Mouse (Mus musculus): ENCODE results near the gene Nfkbil1.
A peak's percentile ranks its signal among the peaks of the same experiment; 100 is the strongest.

Gene Nfkbil1

DNA sequence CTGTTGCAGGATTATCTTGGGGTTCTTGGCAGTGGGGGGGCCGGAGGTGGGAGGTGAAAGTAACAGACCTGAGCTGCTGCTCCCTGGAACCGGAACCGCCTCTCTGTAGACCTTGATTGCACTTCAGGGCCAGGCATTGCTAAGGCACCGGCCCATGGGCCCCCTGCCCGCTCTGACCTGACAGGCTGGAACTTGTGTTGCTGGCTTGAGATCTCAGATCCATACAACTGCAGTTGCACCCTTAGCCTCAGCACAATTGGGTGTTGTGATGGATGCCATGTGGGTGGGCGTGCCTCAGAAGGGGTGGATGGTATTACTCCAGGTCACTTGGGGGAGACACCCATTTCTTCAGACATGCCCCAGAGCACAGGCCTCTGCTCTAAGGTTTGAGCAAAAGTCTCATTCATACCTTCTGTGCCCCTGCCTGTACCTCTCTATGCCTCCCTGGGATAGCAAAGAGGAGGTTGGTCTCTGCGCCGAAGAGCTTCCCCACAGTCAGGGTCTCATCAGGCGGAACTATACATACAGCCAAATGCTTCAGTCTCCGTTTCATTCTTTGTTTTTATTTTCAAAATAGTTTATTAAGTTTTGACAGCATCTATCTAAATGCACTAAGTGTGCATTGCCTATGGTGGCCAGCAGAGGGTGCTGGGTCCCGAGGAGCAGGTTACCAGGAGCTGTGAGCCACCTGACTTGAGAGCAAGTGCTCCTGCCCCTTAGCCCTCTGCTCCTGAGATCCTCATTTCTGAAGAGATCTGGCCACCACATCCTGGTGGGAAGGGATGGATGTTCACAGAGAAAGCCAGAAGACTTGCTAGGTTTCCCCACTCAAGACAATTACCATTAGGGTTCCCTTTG is 18.9 kb upstream of the Nfkbil1 start:
- DNase-seq (ENCODE audit: low spot score), result no peak

DNA sequence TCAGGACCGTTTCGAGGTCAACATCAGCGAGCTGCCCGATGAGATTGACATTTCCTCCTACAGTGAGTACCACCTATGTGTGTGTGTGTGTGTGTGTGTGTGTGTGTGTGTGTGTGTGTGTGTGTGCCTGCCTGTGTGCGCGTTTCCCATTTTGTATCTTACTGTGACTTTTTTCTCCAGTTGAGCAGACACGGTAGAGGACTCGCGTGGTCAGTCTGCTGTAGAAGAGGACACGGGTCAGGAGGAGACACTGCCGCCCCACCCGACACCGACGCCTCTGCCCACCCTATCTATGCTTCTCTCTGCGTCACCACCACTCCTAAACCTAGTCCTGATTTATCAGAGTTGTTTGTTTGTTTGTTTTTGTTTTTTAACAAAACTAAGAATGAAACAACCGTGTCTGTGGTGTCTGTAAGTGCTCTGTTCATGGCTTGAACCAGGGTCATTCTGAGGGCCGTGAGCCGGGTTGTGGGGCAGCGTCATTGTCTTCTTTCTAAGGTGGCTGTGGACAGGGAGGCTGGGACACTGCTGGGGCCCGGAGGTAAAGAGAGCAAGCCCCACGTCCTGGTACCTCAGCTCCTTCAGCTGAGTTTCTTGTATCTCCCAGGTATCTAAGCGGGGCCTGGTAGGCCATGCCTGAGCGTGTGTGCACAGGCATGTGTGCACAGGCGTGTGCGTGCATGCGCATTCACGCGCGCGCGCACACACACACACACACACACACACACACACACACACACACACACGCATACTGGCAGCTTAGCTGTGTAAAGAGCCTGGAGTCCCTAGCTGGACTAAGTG is 17.9 kb upstream of the Nfkbil1 start:
- DNase-seq (ENCODE audit: low spot score), result no peak

DNA sequence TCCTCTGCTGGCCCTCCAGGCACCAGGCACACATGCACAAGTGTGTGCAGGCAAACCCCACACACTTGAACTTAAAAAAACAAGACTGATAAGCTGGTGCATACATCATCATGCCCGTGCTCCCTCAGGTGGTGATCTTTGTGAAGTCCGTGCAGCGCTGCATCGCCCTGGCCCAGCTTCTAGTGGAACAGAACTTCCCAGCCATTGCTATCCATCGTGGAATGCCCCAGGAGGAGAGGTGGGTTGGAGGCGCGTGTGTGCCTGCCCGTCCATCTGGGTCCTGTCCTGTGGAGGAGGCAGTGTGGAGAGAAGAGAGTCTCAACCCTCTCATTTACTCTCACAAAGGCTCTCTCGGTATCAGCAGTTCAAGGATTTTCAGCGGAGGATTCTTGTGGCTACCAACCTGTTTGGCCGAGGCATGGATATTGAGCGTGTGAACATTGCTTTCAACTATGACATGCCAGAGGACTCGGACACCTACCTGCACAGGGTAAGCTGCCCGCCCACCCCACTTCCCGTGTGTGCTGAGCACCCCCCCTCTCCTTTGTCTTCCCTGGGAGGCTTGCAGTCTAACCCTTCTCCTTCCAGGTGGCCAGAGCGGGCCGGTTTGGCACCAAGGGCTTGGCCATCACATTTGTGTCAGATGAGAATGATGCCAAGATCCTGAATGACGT is 17.2 kb upstream of the Nfkbil1 start:
- no peak for DNase-seq (ENCODE audit: low spot score)

DNA sequence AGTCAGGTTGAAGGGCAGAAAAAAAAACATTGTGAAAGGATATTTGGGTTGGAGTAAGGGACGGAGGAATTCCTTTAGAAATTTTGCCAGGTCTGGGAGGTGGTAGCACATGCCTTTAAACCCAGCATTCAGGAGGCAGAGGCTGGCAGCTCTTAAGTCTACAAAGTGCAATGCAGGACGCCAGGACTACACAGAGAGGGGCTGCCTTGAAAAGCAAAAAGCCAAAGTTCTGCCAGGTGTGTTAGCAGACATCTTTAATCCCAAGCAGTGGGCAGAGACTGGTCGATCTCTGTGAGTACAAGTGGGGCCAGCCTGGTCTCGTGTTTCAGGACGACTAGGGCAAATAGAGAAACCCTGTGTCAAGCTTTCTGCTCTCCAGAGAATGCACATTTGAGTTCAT is 16.4 kb upstream of the Nfkbil1 start:
- DNase-seq (ENCODE audit: low spot score), result no peak

DNA sequence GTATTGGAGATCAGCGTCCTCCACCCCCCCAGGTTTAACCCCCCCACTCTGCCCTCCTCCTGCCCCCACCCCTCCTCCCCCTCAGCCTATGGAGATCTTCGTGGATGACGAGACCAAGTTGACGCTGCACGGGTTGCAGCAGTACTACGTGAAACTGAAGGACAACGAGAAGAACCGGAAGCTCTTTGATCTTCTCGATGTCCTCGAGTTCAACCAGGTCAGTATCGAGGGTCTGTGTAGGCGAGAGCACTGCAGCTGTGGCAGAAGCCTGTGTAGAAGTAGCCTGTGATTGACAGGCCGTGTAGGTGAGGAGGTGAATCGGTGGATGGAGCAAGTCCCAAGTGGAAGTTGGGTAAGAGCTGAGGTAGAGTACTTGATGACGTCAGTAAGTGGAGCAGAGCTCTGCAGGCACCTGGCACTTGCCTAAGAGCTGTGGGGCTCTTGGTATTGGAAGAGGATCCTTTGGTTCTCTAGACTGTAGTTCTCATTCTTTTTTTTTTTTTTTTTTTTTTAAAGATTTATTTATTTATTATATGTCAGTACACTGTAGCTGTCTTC is 15.6 kb upstream of the Nfkbil1 start:
- no peak for DNase-seq (ENCODE audit: low spot score)

DNA sequence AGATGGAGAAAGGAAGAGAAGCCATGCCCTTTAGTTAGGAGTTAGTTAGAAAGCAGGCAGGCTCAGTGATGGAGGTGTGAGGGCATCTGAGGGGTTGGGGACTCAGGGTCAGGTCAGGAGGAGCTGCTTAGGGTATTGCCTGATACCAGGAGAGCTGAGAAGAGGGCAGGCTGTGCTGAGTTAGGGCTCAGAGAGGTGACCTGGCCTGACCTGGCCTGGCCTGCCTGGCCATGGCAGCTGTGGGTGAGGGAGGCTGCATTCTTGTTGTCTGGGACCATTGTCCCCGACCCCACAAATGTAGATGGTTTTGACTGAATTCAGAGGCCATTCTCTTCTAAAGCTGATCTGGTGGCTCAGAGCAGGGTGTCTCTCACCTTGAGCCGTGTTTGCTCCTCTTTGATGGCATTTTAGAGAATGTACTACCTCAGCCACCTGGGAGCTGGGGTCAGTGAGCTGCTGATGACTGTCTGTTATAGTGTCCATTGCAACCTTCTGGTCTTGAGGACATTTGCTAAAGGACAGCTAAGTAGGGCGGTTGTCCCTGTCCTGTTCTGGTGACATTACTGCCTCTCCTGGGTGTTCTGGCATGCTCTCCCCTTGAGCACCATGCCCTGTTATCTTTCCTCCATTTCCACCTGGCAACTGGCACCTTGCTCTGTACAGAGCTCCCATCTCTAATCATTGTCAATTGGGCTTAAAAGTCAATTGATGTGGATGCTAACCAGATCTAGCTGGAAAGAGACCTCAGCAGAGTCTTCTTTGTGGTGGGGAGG is 14.9 kb upstream of the Nfkbil1 start:
- DNase-seq (ENCODE audit: low spot score), result no peak

DNA sequence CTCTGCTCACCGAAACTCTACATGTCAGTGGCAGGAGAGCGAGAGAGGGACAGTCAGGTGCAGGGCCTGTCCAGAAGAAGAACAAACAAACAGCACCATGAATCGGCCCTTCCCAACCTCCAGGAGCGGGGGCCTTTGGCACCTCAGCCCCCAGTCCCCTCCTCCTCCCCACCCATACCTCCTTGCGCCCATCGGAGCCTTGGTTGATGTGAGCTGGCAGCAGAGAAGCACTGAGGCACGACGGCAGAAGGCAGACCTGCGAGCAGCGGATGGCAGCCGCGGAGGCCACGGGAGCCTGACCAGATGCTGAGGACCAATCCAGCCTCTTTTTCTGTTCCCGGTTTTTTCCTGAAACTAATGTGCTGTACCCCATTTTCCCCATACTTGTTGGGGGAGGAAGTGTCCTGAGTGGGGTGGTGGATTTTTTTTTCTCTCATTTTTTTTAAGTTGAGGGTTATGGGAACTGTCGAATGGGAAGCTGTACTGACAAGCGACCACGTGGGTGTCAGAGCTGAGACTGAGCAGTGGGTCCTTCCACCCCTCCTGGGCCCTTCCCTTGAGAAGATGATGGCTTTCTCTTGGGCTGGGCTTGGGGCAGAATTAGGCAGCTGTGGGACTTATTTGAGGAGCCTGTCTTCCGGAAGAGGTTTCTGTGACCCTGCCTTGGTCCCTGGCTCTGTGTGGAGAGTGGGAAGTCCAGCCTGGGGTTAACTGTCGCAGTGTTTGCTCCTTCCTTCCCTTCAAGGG is 14.0 kb upstream of the Nfkbil1 start:
- no peak for DNase-seq (ENCODE audit: low spot score)

DNA sequence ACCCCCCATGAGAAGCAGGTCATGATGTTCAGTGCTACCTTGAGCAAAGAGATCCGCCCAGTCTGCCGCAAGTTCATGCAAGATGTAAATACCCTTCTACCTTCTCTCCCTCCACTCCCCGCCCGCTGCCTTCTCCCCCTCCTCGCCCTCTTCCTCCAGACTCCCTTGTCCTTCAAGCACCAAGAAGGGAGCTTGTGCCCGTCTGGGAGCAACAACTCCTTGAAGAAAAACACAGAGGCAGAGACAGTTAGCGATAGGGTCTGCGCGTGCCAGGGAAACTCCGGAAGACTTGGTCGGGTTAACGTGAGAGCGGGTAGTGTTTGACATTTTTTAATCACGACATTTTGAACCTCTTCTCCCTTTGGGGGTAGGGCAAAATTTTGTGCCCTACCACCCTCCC is 13.4 kb upstream of the Nfkbil1 start:
- DNase-seq (ENCODE audit: low spot score), result no peak

DNA sequence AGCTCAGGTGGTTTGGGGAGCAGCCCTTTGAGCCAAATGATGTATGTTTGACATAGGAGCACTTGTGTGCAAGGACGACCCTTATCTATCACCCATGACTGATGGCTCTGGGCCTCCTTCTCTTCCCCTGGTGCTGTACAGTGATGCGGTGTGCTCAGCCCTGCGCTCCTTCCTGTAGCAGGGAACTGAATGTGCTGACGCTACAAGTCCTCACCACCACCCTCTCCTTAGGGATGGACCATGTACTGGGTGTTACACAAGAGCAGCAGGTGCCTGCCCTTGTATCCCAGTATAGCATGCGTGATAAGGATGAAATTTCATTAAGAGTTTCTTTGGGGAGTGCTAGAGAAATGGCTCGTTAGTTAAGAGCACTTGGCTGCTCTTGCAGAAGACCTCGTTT is 11.6 kb upstream of the Nfkbil1 start:
- DNase-seq (ENCODE audit: low spot score), result no peak

DNA sequence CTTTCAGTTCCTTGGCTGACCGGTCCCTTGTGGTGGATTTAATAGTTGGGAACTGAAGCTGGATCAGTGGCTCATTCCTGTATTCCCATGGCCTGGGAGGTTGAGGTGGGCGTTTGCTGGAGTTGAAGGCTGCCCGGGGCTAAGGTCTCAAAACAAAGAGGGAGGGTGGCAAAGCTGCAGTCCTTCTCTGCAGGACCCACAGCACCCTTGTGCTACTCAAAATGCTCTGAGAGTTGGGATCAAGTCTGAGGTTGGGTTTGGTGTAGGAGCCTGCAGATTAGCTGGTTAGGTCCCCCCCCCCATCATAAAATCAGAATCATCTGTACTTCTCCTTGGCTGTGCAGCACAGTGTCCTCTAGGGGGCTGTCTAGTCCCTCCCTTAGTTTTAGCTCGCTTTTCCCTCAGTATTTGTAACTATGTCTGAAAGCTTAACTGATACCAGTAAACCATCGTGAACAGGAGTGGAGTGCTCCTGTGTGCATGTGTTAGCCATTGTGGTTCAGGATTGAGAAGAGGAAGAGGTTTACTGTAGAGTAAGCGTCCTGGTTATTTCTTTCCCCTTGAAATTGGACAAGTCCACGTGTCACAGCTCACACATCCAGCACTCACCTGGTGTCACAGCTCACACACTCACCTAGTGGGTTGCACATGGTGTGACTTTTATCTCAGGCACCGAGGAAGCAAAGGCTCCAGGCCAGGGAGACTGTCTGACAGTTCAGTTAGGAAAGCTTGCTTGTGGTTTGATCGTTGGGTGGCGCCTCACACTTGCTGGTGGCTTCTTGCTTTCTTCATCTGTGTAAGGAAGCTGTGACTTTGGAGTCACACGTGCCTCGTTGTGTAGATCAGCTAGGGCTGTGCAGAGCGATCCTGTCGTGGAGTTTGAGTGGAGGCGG is 10.4 kb upstream of the Nfkbil1 start:
- no peak for DNase-seq (ENCODE audit: low spot score)

DNA sequence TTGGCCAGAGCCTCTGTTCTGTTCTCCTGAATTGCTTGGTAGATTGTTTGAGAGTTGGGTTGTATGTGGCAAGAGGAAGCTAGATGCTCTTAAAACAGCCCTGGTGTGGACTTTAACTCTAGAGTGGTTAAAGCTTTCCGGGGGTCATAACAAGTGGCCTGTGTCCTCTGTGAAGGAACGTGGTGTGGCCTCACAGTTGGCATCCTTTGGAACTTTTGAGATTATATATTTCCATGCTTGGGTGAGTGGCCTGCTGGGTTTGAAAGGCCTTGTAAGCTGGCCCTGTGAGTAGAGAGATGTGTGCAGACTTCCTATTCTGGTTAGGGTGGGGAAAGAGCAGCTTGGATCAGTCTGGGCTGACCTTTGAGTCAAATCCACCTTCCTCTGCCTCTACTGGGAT is 9.4 kb upstream of the Nfkbil1 start:
- DNase-seq (ENCODE audit: low spot score), result no peak

DNA sequence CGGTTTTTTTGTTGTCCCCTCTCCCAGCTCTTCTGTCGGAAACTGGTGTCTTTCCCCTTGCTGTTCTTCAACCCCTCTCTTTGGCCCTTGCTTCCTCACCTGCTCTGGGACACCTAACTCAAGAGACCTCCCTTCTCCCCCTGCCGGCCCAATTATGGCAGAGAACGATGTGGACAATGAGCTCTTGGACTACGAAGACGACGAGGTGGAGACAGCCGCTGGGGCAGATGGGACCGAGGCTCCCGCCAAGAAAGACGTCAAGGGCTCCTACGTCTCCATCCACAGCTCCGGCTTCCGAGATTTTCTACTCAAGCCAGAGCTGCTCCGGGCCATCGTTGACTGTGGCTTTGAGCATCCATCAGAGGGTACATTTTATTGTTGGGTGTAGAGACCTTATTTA is 7.5 kb upstream of the Nfkbil1 start:
- DNase-seq (ENCODE audit: low spot score), result no peak

DNA sequence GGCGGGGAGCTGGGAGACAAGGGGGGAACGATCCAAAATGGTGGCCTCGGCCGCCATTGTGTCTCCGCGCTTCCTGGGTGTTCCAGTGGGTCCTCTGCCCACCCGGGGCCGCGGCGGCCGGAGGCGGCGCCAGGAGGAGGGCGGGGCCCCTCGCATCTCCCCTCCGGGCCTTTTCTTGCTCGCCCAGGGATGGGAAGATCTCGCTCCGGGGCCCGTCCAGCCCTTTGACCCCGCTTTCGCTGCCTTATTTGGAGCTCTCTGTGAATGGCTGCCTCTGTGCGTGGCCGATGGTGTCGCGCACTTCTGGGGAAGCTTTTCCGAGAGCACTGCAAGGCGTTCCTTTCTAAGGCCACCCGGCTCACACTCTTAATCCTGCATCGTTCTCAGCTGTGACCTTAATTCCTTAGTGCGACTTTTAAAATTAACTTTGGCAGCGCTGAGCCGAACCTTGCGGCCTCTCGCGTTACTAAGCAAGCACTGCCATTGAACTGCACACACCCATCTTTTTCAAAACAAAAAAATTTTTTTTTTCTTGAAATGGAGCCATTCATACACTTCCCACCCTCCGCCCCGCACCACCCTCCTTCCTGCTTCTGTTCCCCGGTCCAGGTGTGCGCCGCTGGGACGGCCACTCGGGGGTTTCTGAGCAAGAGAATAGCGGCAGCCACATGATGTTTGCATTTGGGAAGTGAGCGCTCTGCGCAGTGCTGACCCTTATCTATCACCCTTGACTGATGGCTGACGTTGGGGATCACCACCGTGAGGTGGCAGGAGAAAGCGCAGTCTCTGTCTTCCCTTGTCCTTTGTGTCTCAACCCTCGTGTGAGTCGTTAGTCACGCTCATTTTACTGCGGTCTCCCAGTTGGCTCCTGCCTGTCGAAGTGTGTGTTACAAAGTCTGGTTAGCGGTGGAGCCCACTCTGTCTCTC is 6.7 kb upstream of the Nfkbil1 start:
- DNase-seq (ENCODE audit: low spot score), result no peak

DNA sequence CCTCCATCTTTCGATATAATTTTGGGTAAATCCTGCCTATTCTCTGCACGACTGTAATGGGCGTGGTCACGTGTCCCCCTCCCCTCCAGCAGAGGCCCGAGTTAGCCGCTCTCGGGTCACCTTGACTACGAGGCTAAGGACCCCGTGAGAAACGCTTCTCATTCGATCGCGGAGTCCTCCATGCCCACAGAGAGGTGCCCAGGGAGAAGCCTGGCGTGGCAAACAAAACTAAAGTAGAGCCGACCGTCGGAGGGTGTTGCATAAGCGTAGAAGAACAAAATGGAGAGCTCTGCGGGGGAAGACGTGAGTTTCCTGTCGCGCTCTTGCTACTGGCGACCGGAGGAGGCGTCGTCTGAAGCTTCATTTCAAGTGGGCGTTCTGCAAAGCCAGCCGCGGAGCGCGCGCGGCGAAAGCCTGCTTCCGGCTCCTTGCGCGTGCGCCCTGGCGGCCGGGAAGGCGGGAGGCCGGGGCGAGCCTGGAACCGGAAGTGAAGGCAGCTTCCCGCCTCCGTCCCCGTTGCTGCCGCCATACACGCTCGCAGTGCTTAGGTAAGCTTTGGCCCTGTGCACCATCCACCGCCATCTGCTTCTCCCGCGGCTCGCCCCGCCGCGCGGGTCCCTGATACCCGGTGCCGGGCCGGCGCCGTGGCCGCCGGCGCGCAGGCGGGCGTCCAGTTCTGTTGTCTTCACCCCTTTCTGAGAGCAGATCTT is 5.9 kb upstream of the Nfkbil1 start, which contains the start of gene Ddx39b:
TSS of gene Ddx39b (plus strand) at position 442 of the 710 bp plus-strand sequence.
- peak; percentile 93 for DNase-seq (ENCODE audit: low spot score)

DNA sequence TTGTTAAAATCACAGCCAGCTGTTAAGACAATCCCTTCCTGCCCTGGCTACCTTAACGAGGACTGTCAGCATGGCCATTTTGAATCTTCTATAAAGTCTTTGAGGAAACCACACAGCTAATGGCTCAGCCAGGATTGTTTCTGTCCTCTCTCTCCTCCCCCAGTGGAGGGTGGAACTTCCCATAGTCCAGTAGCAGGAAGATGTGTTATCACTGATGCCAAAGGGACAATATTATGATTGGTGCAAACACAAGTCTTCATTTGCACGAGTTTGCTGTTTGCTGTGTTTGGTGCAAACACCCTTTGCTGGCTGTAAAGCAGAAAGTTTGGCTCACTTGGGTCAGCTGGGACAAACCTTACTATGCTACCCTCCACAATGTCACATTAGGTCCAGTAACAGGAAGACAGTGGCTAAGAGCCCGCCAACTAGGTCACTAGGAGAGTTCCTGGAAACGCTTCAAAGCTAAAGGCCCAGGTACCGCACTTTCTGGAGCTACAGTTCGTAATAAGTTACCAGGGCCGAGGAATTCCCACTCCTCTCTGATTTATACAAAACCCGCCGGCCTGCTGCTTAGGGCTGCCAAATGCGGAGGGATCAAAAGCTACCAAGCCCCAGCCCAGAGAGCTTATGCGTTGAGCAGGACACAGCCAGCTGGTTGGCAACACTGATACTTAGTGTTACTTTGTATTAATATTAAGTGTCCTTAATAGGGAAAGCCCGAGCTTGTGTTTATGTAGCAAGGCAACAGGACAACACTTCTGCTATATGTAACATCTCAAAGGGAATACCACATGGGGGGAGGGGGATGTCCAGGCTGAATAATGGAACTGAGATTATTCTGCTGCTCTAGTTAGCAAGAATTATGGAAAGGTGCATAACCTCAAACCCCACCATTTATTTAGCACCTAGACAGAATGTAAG is 5.1 kb upstream of the Nfkbil1 start:
- DNase-seq (ENCODE audit: low spot score), result no peak

DNA sequence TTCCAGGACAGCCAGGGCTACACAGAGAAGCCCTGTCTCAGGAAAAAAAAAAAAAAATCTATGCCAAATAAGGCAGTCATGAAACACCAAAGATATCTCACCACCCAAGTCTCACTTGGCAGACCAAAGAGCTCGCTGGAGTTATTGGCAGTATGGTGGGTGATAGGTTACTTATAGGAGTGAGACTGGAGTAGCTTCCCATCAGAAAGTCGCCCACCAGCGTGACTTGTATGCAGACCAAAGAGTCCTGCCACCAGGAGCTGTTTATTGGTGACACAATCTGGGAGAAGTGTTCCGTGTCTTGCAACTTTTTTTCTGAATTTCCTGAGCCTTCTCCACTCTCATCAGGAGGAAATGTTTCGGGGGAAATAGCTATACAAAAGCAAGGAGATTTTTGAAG is 4.1 kb upstream of the Nfkbil1 start:
- DNase-seq (ENCODE audit: low spot score), result no peak

DNA sequence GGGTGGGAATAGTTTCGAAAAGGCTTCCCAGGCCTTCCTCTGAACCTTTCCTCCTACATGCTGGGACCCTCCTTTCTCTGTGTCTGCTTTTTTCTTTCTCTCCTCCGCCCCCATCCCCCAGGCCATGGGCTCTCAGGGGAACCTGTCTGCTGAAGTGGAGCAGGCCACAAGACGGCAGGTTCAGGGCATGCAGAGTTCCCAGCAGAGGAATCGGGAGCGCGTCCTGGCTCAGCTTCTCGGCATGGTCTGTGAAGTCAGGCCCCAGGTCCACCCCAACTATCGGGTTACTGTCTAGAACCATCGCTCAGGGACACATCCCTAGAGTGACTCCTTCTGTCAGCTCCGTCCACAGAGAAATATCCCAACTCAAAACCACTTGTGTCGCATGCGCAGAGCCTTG is 1.9 kb upstream of the Nfkbil1 start:
- no peak for DNase-seq (ENCODE audit: low spot score)

All from ovary, postnatal 14 days (tissue).